Comparison of ENCODE assay signal across 10 mouse cellular contexts in the genomic region with DNA sequence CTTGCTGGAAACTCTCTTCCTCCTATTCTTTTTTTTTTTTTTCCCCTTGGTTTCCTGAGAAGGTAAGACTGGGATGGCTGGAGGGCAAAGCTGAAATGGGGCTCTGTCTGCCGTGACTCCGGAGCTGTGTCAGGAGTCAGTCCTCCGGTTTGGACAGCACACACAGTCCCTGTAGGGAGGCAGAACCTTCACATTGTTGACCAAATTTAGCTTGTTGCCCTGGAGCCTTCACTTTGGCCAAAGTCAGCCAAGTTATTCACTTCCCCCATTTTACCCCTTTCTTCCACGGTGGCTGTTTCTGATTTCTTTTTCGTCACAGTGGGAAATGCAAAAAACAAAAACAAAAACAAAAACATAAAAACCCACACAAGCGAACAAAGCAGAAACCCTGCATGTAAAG. TPM values are rescaled to one million over a fixed set of nuclear protein-coding genes. Genes with fewer than 3 reads are reported as not detected.
DNase-seq lines count a peak whose midpoint lies in the region; ATAC-seq and TF ChIP-seq lines count a peak whose summit lies in the region.
"Had no signal": no experiment of that assay in that cellular context is flagged by ENCODE, and none has a peak within 500 bp of the region (broad histone marks: within the 10 kb centered on the region; RNA-seq: fewer than 3 reads in every experiment).

No protein-coding gene starts in this region.

- H3K4me1 ChIP-seq in heart, embryonic 12.5 days (replicated peaks): peaks cover 43% of the 10 kb centered on the region
- H3K4me1 ChIP-seq in stomach, embryonic 14.5 days (ENCODE audit: control insufficient read depth, insufficient read depth, low read length): peaks cover 31% of the 10 kb centered on the region
- no peaks in the 10 kb centered on the region; the same call in 1 of the 2 replicates for H3K4me1 ChIP-seq in stomach, postnatal 0 days (replicated peaks; ENCODE audit: control insufficient read depth, insufficient read depth)
- peaks cover 29% of the 10 kb centered on the region for H3K4me1 ChIP-seq in hindbrain, embryonic 15.5 days (replicated peaks)

- no peak for TF ChIP-seq EP300 in stomach, postnatal 0 days (optimal IDR thresholded peaks at IDR 0.05)

- no peak overlapping the region for H3K4me3 ChIP-seq in heart, embryonic 12.5 days
- H3K4me3 ChIP-seq in stomach, embryonic 14.5 days (ENCODE audit: low read depth, low read length): no peak overlapping the region
- H3K4me3 ChIP-seq in stomach, postnatal 0 days (ENCODE audit: low read depth, low read length): no peak overlapping the region
- no peak overlapping the region for H3K4me3 ChIP-seq in hindbrain, embryonic 15.5 days
- H3K4me3 ChIP-seq: erythroblast, embryonic 14.5 days had no signal

- DNase-seq in heart, postnatal 14 days: no peak
- no peak for DNase-seq in stomach, postnatal 0 days (ENCODE audit: low spot score)
- no peak for DNase-seq in urinary bladder, postnatal 36 days (ENCODE audit: low spot score in 2 of 2)
- no peak for DNase-seq in thymus, postnatal 36 days
- no peak for DNase-seq in right cerebral cortex, postnatal 36 days (ENCODE audit: low spot score in 2 of 2)
- DNase-seq: spleen, adult 18-20 months had no signal

- H3K36me3 ChIP-seq in heart, embryonic 12.5 days: no peaks in the 10 kb centered on the region
- H3K36me3 ChIP-seq in stomach, embryonic 14.5 days (ENCODE audit: control insufficient read depth, insufficient read depth, low read length): no peaks in the 10 kb centered on the region
- no peaks in the 10 kb centered on the region for H3K36me3 ChIP-seq in stomach, postnatal 0 days (ENCODE audit: control insufficient read depth, insufficient read depth, low read length)
- H3K36me3 ChIP-seq in hindbrain, embryonic 15.5 days: no peaks in the 10 kb centered on the region

- TF ChIP-seq CTCF in stomach, postnatal 0 days (IDR thresholded peaks at IDR 0.05; ENCODE audit: low read depth): no peak

- no peak for ATAC-seq in heart, embryonic 12.5 days (ENCODE audit: insufficient number of reproducible peaks, low FRiP score)
- ATAC-seq in stomach, embryonic 14.5 days (ENCODE audit: insufficient number of reproducible peaks, insufficient read depth, low FRiP score, low read depth): no peak
- no peak for ATAC-seq in stomach, postnatal 0 days (ENCODE audit: low FRiP score, low TSS enrichment)
- ATAC-seq in hindbrain, embryonic 15.5 days (ENCODE audit: low FRiP score, low read depth): no peak

- no peaks in the 10 kb centered on the region for H3K27me3 ChIP-seq in heart, embryonic 12.5 days (replicated peaks)
- H3K27me3 ChIP-seq in stomach, embryonic 14.5 days (ENCODE audit: control insufficient read depth, insufficient read depth, low read length): no peaks in the 10 kb centered on the region
- no peaks in the 10 kb centered on the region for H3K27me3 ChIP-seq in stomach, postnatal 0 days (ENCODE audit: control insufficient read depth, insufficient read depth, low read length)
- no peaks in the 10 kb centered on the region for H3K27me3 ChIP-seq in hindbrain, embryonic 15.5 days

- WGBS in heart, embryonic 12.5 days: 60% methylated on average over 6 of the region's 6 CpGs
- 78% methylated on average over 6 of the region's 6 CpGs for WGBS in stomach, embryonic 14.5 days
- WGBS in stomach, postnatal 0 days: 68% methylated on average over 6 of the region's 6 CpGs
- 15% methylated on average over 6 of the region's 6 CpGs for WGBS in hindbrain, embryonic 15.5 days

- intact Hi-C loops in heart, postnatal 14 days (cut with DNase I): no loop called here

- peak overlapping the region; percentile 42 for H3K27ac ChIP-seq in heart, embryonic 12.5 days (ENCODE audit: poor library complexity, severe bottlenecking)
- 0 out of 2 replicates have a peak overlapping the region, but pooled peaks have one; percentile 4 for H3K27ac ChIP-seq in stomach, embryonic 14.5 days (ENCODE audit: low read length)
- no peak overlapping the region for H3K27ac ChIP-seq in stomach, postnatal 0 days (replicated peaks)
- H3K27ac ChIP-seq in hindbrain, embryonic 15.5 days (replicated peaks): peak overlapping the region; percentile 76

- no peaks in the 10 kb centered on the region for H3K9me3 ChIP-seq in heart, embryonic 12.5 days (replicated peaks)
- H3K9me3 ChIP-seq in stomach, embryonic 14.5 days (ENCODE audit: control insufficient read depth, low read depth, low read length): no peaks in the 10 kb centered on the region
- no peaks in the 10 kb centered on the region for H3K9me3 ChIP-seq in stomach, postnatal 0 days (ENCODE audit: control insufficient read depth, low read length)
- H3K9me3 ChIP-seq in hindbrain, embryonic 15.5 days: no peaks in the 10 kb centered on the region

- H3K4me2 ChIP-seq in heart, embryonic 12.5 days: peak overlapping the region; percentile 40; the same call in 1 of the 2 replicates
- H3K4me2 ChIP-seq in stomach, embryonic 14.5 days (replicated peaks; ENCODE audit: low read depth, low read length): no peak overlapping the region
- no peak overlapping the region for H3K4me2 ChIP-seq in stomach, postnatal 0 days (replicated peaks; ENCODE audit: low read depth)
- H3K4me2 ChIP-seq in hindbrain, embryonic 15.5 days: no peak overlapping the region; the same call in 1 of the 2 replicates

- no peak overlapping the region for H3K9ac ChIP-seq in heart, embryonic 12.5 days
- H3K9ac ChIP-seq in stomach, embryonic 14.5 days (replicated peaks; ENCODE audit: low read depth, low read length): no peak overlapping the region
- no peak overlapping the region for H3K9ac ChIP-seq in stomach, postnatal 0 days (ENCODE audit: low read length)
- no peak overlapping the region for H3K9ac ChIP-seq in hindbrain, embryonic 15.5 days

RNA-seq across cellular contexts. Expression of gene Itpkb, which starts 18.0 kb away (rescaled TPM):
- polyA plus RNA-seq in heart, embryonic 12.5 days (2016; fragmentation: Nextera tagmentation; extraction: Ambion mirVana): 7.2 and 9.1 TPM in 2 replicates
- total RNA-seq in heart, postnatal 14 days (2021): 10 to 100 TPM; 76.8 to 79.6 TPM
- polyA plus RNA-seq in stomach, embryonic 14.5 days (2014; fragmentation: Nextera tagmentation; extraction: Ambion mirVana): 10.4 and 10.9 TPM in 2 replicates
- polyA plus RNA-seq in stomach, postnatal 0 days (2015; fragmentation: Nextera tagmentation; extraction: Ambion mirVana): 3.7 and 4.0 TPM in 2 replicates
- polyA plus RNA-seq in hindbrain, embryonic 15.5 days (2015; fragmentation: Nextera tagmentation; extraction: Ambion mirVana): 3.5 and 3.7 TPM in 2 replicates

RNA-seq across cellular contexts. Expression of gene Psen2, which starts 49.0 kb away (rescaled TPM):
- polyA plus RNA-seq in heart, embryonic 12.5 days (2016; fragmentation: Nextera tagmentation; extraction: Ambion mirVana): 13.8 and 15.1 TPM in 2 replicates
- 10 to 100 TPM; 12.0 to 13.0 TPM for total RNA-seq in heart, postnatal 14 days (2021)
- polyA plus RNA-seq in stomach, embryonic 14.5 days (2014; fragmentation: Nextera tagmentation; extraction: Ambion mirVana): 13.5 and 17.4 TPM in 2 replicates
- 14.3 and 15.2 TPM in 2 replicates for polyA plus RNA-seq in stomach, postnatal 0 days (2015; fragmentation: Nextera tagmentation; extraction: Ambion mirVana)
- polyA plus RNA-seq in hindbrain, embryonic 15.5 days (2015; fragmentation: Nextera tagmentation; extraction: Ambion mirVana): 18.5 and 19.9 TPM in 2 replicates
